Mouse (Mus musculus): ENCODE results near the gene Crot. TPM values are rescaled to one million over a fixed set of nuclear protein-coding genes. Genes with fewer than 3 reads are reported as not detected.

Gene Crot
- polyA plus RNA-seq, 1 experiment = 14.3 TPM

DNA sequence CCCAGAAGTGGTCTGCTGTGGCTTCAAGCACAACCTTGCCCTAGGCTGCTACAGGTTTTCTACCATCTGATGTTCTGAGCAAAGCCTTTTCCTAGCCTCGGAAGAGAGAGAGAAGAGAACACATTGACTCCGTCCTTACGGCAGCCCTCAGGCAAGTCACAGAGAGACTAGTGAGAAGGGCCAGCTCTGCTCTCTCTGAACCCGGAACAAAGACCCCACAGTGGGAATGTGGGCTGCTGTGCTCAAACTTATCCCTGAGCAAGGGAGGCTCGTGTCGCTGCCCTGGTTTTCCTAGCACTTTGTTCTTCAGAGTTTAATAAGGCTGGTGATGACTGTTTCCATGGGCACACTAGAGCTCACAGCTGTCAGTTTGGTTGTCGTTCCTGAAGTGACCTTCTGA, 42.9 kb upstream of the Crot start:
- no peaks in the 10 kb centered on the region; the same call in 1 of the 2 replicates for H3K4me1 ChIP-seq (replicated peaks; ENCODE audit: control insufficient read depth, insufficient read depth, low read length)
- no peak for DNase-seq
- H3K36me3 ChIP-seq (ENCODE audit: control insufficient read depth, insufficient read depth, low read length) = no peaks in the 10 kb centered on the region
- WGBS = 94% methylated on average over 7 of the region's 7 CpGs
- no peaks in the 10 kb centered on the region for H3K27me3 ChIP-seq (ENCODE audit: control insufficient read depth, insufficient read depth, low read length)
- H3K4me3 ChIP-seq (ENCODE audit: control insufficient read depth, insufficient read depth, low read length) = no peak overlapping the region
- TF ChIP-seq POLR2A (IDR thresholded peaks at IDR 0.05; ENCODE audit: control insufficient read depth, extremely low read depth, insufficient read depth, low read length, poor library complexity) (no peak), CTCF (IDR thresholded peaks at IDR 0.05; ENCODE audit: borderline replicate concordance, control insufficient read depth, extremely low read depth, insufficient read depth, low read length, poor library complexity) (no peak)
- no peak overlapping the region for H3K27ac ChIP-seq (ENCODE audit: control insufficient read depth, insufficient read depth, low read length)

GRCm38 (mm10) chr5:9037292-9037691, 40.2 kb upstream of the Crot start:
- peak; percentile 28 for DNase-seq
- H3K4me3 ChIP-seq (ENCODE audit: control insufficient read depth, insufficient read depth, low read length) = no peak overlapping the region
- no peaks in the 10 kb centered on the region; the same call in 1 of the 2 replicates for H3K4me1 ChIP-seq (replicated peaks; ENCODE audit: control insufficient read depth, insufficient read depth, low read length)
- WGBS = 9% methylated on average over 4 of the region's 4 CpGs
- no peak for TF ChIP-seq POLR2A (IDR thresholded peaks at IDR 0.05; ENCODE audit: control insufficient read depth, extremely low read depth, insufficient read depth, low read length, poor library complexity)
- TF ChIP-seq CTCF (IDR thresholded peaks at IDR 0.05; ENCODE audit: borderline replicate concordance, control insufficient read depth, extremely low read depth, insufficient read depth, low read length, poor library complexity) = no peak
- H3K27me3 ChIP-seq (ENCODE audit: control insufficient read depth, insufficient read depth, low read length) = no peaks in the 10 kb centered on the region
- H3K36me3 ChIP-seq (ENCODE audit: control insufficient read depth, insufficient read depth, low read length) = no peaks in the 10 kb centered on the region
- H3K27ac ChIP-seq (ENCODE audit: control insufficient read depth, insufficient read depth, low read length) = no peak overlapping the region

DNA sequence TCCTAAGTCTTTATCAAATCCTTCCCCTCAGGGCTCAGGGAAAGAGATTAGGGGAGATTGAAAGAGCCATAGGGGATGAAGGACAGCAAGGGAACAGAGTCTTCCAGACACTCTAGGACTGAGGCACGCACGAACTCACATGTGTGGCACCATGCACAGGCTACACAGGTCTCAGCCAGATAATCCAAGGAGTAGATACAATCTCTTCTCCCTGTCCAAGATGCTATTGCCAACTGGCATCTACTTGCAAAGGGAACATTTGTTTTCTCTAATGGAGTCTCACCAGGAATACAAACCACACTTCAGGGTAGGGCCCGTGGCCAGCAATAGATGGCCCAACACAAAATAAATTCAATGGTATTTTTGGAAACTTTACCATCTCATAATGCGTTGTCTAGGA, 38.3 kb upstream of the Crot start:
- 99% methylated on average over 4 of the region's 4 CpGs for WGBS
- H3K4me3 ChIP-seq (ENCODE audit: control insufficient read depth, insufficient read depth, low read length) = no peak overlapping the region
- H3K27me3 ChIP-seq (ENCODE audit: control insufficient read depth, insufficient read depth, low read length) = no peaks in the 10 kb centered on the region
- no peak overlapping the region for H3K27ac ChIP-seq (ENCODE audit: control insufficient read depth, insufficient read depth, low read length)
- TF ChIP-seq CTCF (IDR thresholded peaks at IDR 0.05; ENCODE audit: borderline replicate concordance, control insufficient read depth, extremely low read depth, insufficient read depth, low read length, poor library complexity) = no peak
- TF ChIP-seq POLR2A (IDR thresholded peaks at IDR 0.05; ENCODE audit: control insufficient read depth, extremely low read depth, insufficient read depth, low read length, poor library complexity) = no peak
- H3K36me3 ChIP-seq (ENCODE audit: control insufficient read depth, insufficient read depth, low read length) = no peaks in the 10 kb centered on the region
- H3K4me1 ChIP-seq (replicated peaks; ENCODE audit: control insufficient read depth, insufficient read depth, low read length) = no peaks in the 10 kb centered on the region; the same call in 1 of the 2 replicates
- no peak for DNase-seq

GRCm38 (mm10) chr5:9034535-9034934, 37.4 kb upstream of the Crot start:
- TF ChIP-seq CTCF (IDR thresholded peaks at IDR 0.05; ENCODE audit: borderline replicate concordance, control insufficient read depth, extremely low read depth, insufficient read depth, low read length, poor library complexity) (no peak), POLR2A (IDR thresholded peaks at IDR 0.05; ENCODE audit: control insufficient read depth, extremely low read depth, insufficient read depth, low read length, poor library complexity) (no peak)

GRCm38 (mm10) chr5:9033843-9034242, 36.7 kb upstream of the Crot start:
- no peak overlapping the region for H3K27ac ChIP-seq (ENCODE audit: control insufficient read depth, insufficient read depth, low read length)
- H3K4me3 ChIP-seq (ENCODE audit: control insufficient read depth, insufficient read depth, low read length) = no peak overlapping the region
- no peak for DNase-seq
- H3K36me3 ChIP-seq (ENCODE audit: control insufficient read depth, insufficient read depth, low read length) = no peaks in the 10 kb centered on the region
- no peaks in the 10 kb centered on the region; the same call in 1 of the 2 replicates for H3K4me1 ChIP-seq (replicated peaks; ENCODE audit: control insufficient read depth, insufficient read depth, low read length)
- TF ChIP-seq POLR2A (IDR thresholded peaks at IDR 0.05; ENCODE audit: control insufficient read depth, extremely low read depth, insufficient read depth, low read length, poor library complexity) = no peak
- TF ChIP-seq CTCF (IDR thresholded peaks at IDR 0.05; ENCODE audit: borderline replicate concordance, control insufficient read depth, extremely low read depth, insufficient read depth, low read length, poor library complexity) = no peak
- 94% methylated on average over 5 of the region's 5 CpGs for WGBS
- no peaks in the 10 kb centered on the region for H3K27me3 ChIP-seq (ENCODE audit: control insufficient read depth, insufficient read depth, low read length)

More at GRCm38 (mm10) chr5:9034535-9034934, 37.4 kb upstream of the Crot start:
- Histone ChIP-seq H3K36me3 (ENCODE audit: control insufficient read depth, insufficient read depth, low read length) (no peaks in the 10 kb centered on the region), H3K27ac (ENCODE audit: control insufficient read depth, insufficient read depth, low read length) (no peak overlapping the region), H3K4me1 (replicated peaks; ENCODE audit: control insufficient read depth, insufficient read depth, low read length) (no peaks in the 10 kb centered on the region; the same call in 1 of the 2 replicates), H3K4me3 (ENCODE audit: control insufficient read depth, insufficient read depth, low read length) (no peak overlapping the region), H3K27me3 (ENCODE audit: control insufficient read depth, insufficient read depth, low read length) (no peaks in the 10 kb centered on the region)
- 81% methylated on average over 9 of the region's 9 CpGs for WGBS
- DNase-seq = no peak

DNA sequence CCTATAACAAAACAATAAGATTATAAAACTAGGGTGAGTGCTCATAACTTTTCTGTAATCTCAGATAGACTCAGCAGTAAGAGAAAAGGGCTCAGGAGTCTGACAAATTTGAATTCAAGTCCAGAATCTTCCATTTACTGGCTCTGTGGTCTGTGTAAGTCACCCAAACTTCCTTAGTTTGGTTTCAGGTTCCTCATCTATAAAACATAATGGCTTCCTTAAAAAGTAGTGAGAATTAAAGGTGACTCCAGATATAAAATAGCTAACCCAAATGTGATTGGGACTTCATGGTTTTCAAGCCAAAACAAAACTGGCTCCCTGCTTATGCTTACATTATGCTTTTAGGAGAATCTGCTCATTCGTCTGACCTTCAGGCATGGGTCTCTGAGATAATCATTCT, 35.5 kb upstream of the Crot start:
- Histone ChIP-seq H3K27me3 (ENCODE audit: control insufficient read depth, insufficient read depth, low read length) (no peaks in the 10 kb centered on the region), H3K4me3 (ENCODE audit: control insufficient read depth, insufficient read depth, low read length) (no peak overlapping the region), H3K36me3 (ENCODE audit: control insufficient read depth, insufficient read depth, low read length) (no peaks in the 10 kb centered on the region), H3K4me1 (replicated peaks; ENCODE audit: control insufficient read depth, insufficient read depth, low read length) (no peaks in the 10 kb centered on the region; the same call in 1 of the 2 replicates), H3K27ac (ENCODE audit: control insufficient read depth, insufficient read depth, low read length) (no peak overlapping the region)
- TF ChIP-seq POLR2A (IDR thresholded peaks at IDR 0.05; ENCODE audit: control insufficient read depth, extremely low read depth, insufficient read depth, low read length, poor library complexity) (no peak), CTCF (IDR thresholded peaks at IDR 0.05; ENCODE audit: borderline replicate concordance, control insufficient read depth, extremely low read depth, insufficient read depth, low read length, poor library complexity) (no peak)
- 89% methylated on average over 1 of the region's 1 CpGs for WGBS
- DNase-seq = no peak

DNA sequence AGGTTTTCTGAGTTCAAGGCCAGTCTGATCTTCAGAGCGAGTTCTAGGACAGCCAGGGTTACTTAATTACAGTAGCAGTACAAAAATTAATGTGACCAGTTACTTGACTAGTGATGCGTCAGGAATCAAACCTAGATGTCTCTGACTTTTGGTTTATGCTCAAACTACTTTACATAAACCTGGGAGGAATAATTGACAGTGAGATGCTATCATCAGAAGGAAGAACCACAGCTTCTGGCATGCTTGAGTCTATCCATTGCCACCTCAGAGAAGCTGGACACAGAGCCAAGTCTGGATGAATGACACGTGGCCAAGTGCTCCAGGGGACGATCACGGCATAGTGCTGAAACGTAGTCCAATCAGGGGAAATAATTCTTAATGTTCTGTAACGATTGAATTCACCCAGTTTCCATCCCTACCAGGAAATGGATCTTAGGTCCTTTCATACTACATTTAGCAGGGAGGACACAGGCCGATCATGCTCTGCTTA, 35.0 kb upstream of the Crot start:
- Histone ChIP-seq H3K27ac (ENCODE audit: control insufficient read depth, insufficient read depth, low read length) (no peak overlapping the region), H3K27me3 (ENCODE audit: control insufficient read depth, insufficient read depth, low read length) (no peaks in the 10 kb centered on the region), H3K4me1 (replicated peaks; ENCODE audit: control insufficient read depth, insufficient read depth, low read length) (no peaks in the 10 kb centered on the region), H3K36me3 (ENCODE audit: control insufficient read depth, insufficient read depth, low read length) (no peaks in the 10 kb centered on the region), H3K4me3 (ENCODE audit: control insufficient read depth, insufficient read depth, low read length) (no peak overlapping the region)
- TF ChIP-seq CTCF (IDR thresholded peaks at IDR 0.05; ENCODE audit: borderline replicate concordance, control insufficient read depth, extremely low read depth, insufficient read depth, low read length, poor library complexity) (no peak), POLR2A (IDR thresholded peaks at IDR 0.05; ENCODE audit: control insufficient read depth, extremely low read depth, insufficient read depth, low read length, poor library complexity) (no peak)
- DNase-seq = no peak
- WGBS = 91% methylated on average over 8 of the region's 8 CpGs

Measured in thymus, adult 2 months (tissue).